Mouse (Mus musculus) MEL (cell line): ENCODE measurements around the gene Rprd1b. TPM values are rescaled to one million over a fixed set of nuclear protein-coding genes. Genes with fewer than 3 reads are reported as not detected.

Experiments
- DNase-seq: peaks from one replicate; pipeline ENCODE4 v3.0.0; 2011; ENCODE audit warnings: low read depth, low spot score
- H3K27ac ChIP-seq: 2 replicates; pipeline ENCODE4 v1.5.1; 2012; ENCODE audit warnings: low read depth, mild to moderate bottlenecking, control low read depth, low read length, moderate library complexity; ENCODE audit not compliant: control insufficient read depth
- H3K27me3 ChIP-seq, 2 experiments: fragments of 150-350 bp in 1 of 2; sonication (generic) in 1 of 2; 2 replicates each; pipeline ENCODE4 v1.6.1; 2012; ENCODE audit warnings: low read length in 2 of 2, mild to moderate bottlenecking in 2 of 2, improper control_type of control experiment in 1 of 2, moderate library complexity in 1 of 2; ENCODE audit not compliant: insufficient read depth in 2 of 2, control insufficient read depth in 1 of 2
- H3K36me3 ChIP-seq, 2 experiments: 2 replicates each; pipeline ENCODE4 v1.6.1; 2012 to 2014; ENCODE audit warnings: low read length in 2 of 2, improper control_type of control experiment in 1 of 2, inconsistent platforms in 1 of 2, mild to moderate bottlenecking in 1 of 2; ENCODE audit not compliant: insufficient read depth in 2 of 2, control insufficient read depth in 1 of 2
- H3K4me1 ChIP-seq, 2 experiments: fragments of 150-350 bp in 1 of 2; sonication (generic) in 1 of 2; 2 replicates each; pipeline ENCODE4 v1.6.1; 2012; ENCODE audit warnings: low read length in 2 of 2, improper control_type of control experiment in 1 of 2, mild to moderate bottlenecking in 1 of 2; ENCODE audit not compliant: insufficient read depth in 2 of 2, control insufficient read depth in 1 of 2
- H3K4me3 ChIP-seq, 2 experiments: fragments of 150-350 bp in 1 of 2; sonication (generic) in 1 of 2; 2 replicates each; pipeline ENCODE4 v1.5.1; 2012; ENCODE audit warnings: low read depth in 2 of 2, low read length in 2 of 2, mild to moderate bottlenecking in 2 of 2, moderate library complexity in 2 of 2, control low read depth in 1 of 2, improper control_type of control experiment in 1 of 2; ENCODE audit not compliant: control insufficient read depth in 1 of 2, insufficient read depth in 1 of 2
- H3K79me2 ChIP-seq: 2 replicates; pipeline ENCODE4 v1.6.1; 2012; ENCODE audit warnings: mild to moderate bottlenecking, low read length, moderate library complexity; ENCODE audit not compliant: control insufficient read depth, poor library complexity, insufficient read depth
- H3K9ac ChIP-seq: 2 replicates; pipeline ENCODE4 v1.6.1; 2012; ENCODE audit warnings: low read depth, mild to moderate bottlenecking, control low read depth, low read length, moderate library complexity; ENCODE audit not compliant: control insufficient read depth, poor library complexity, severe bottlenecking
- H3K9me3 ChIP-seq: fragments of 150-350 bp; sonication (generic); replicated peaks from 2 replicates; pipeline ENCODE4 v1.6.1; 2012; ENCODE audit warnings: mild to moderate bottlenecking, low read length, improper control_type of control experiment, moderate library complexity; ENCODE audit not compliant: insufficient read depth
- CHD1 ChIP-seq: IDR thresholded peaks from 2 replicates; pipeline ENCODE4 v1.6.1; 2012; ENCODE audit warnings: low read depth, mild to moderate bottlenecking, inconsistent platforms, low read length, improper control_type of control experiment
- CTCF ChIP-seq, 3 experiments: IDR thresholded peaks in 2 of 3; conservative IDR thresholded peaks in 1 of 3; 2 replicates each; pipeline ENCODE4 v1.5.1; 2011 to 2012; ENCODE audit warnings: low read length in 3 of 3, low read depth in 2 of 3, mild to moderate bottlenecking in 2 of 3, improper control_type of control experiment in 1 of 3, inconsistent platforms in 1 of 3, mixed read lengths in 1 of 3, moderate library complexity in 1 of 3; ENCODE audit not compliant: control insufficient read depth in 1 of 3, insufficient read depth in 1 of 3, poor library complexity in 1 of 3, severe bottlenecking in 1 of 3
- E2F4 ChIP-seq: IDR thresholded peaks from 2 replicates; pipeline ENCODE4 v1.6.1; 2011; ENCODE audit warnings: low read depth, low read length, improper control_type of control experiment, borderline replicate concordance
- ELF1 ChIP-seq: IDR thresholded peaks from 2 replicates; pipeline ENCODE4 v1.6.1; 2014; ENCODE audit warnings: low read depth, mild to moderate bottlenecking, inconsistent platforms, low read length, improper control_type of control experiment, moderate library complexity
- EP300 ChIP-seq, 2 experiments: IDR thresholded peaks; 2 replicates each; pipeline ENCODE4 v1.6.1; 2011; ENCODE audit warnings: improper control_type of control experiment in 2 of 2, low read length in 2 of 2, low read depth in 1 of 2, mild to moderate bottlenecking in 1 of 2
- ETS1 ChIP-seq: IDR thresholded peaks from 2 replicates; pipeline ENCODE4 v1.6.1; 2012; ENCODE audit warnings: low read depth, mild to moderate bottlenecking, inconsistent platforms, low read length, improper control_type of control experiment, moderate library complexity
- GABPA ChIP-seq: IDR thresholded peaks from 2 replicates; pipeline ENCODE4 v1.6.1; 2012; ENCODE audit warnings: low read depth, mild to moderate bottlenecking, inconsistent platforms, low read length, improper control_type of control experiment, moderate library complexity
- GATA1 ChIP-seq: IDR thresholded peaks from 2 replicates; pipeline ENCODE4 v1.6.1; 2011; ENCODE audit warnings: low read depth, low read length, improper control_type of control experiment
- HCFC1 ChIP-seq: IDR thresholded peaks from 2 replicates; pipeline ENCODE4 v1.6.1; 2012; ENCODE audit warnings: low read depth, mild to moderate bottlenecking, inconsistent platforms, low read length, improper control_type of control experiment, moderate library complexity
- JUND ChIP-seq: IDR thresholded peaks from 2 replicates; pipeline ENCODE4 v1.6.1; 2011; ENCODE audit warnings: low read depth, mild to moderate bottlenecking, improper control_type of control experiment, low read length
- KAT2A ChIP-seq: conservative IDR thresholded peaks from 2 replicates; pipeline ENCODE4 v1.6.1; 2012; ENCODE audit warnings: low read depth, low read length, improper control_type of control experiment, inconsistent platforms
- MAFK ChIP-seq: IDR thresholded peaks from 2 replicates; pipeline ENCODE4 v1.6.1; 2011; ENCODE audit warnings: low read depth, mild to moderate bottlenecking, low read length, improper control_type of control experiment, borderline replicate concordance
- MAX ChIP-seq: IDR thresholded peaks from 2 replicates; pipeline ENCODE4 v1.6.1; 2011; ENCODE audit warnings: low read length, improper control_type of control experiment
- MAZ ChIP-seq: IDR thresholded peaks from 2 replicates; pipeline ENCODE4 v1.6.1; 2012; ENCODE audit warnings: low read depth, mild to moderate bottlenecking, inconsistent platforms, low read length, improper control_type of control experiment
- MEF2A ChIP-seq: IDR thresholded peaks from 2 replicates; pipeline ENCODE4 v1.6.1; 2014; ENCODE audit warnings: low read depth, mild to moderate bottlenecking, inconsistent platforms, low read length, improper control_type of control experiment; ENCODE audit not compliant: poor library complexity, insufficient replicate concordance, severe bottlenecking; ENCODE audit errors: extremely low read depth
- MXI1 ChIP-seq: IDR thresholded peaks from 2 replicates; pipeline ENCODE4 v1.6.1; 2011; ENCODE audit warnings: mild to moderate bottlenecking, low read depth, low read length, improper control_type of control experiment
- MYB ChIP-seq: IDR thresholded peaks from 2 replicates; pipeline ENCODE4 v1.6.1; 2011; ENCODE audit warnings: mild to moderate bottlenecking, low read depth, low read length, improper control_type of control experiment
- MYC ChIP-seq: IDR thresholded peaks from 2 replicates; pipeline ENCODE4 v1.6.1; 2011; ENCODE audit warnings: low read depth, mild to moderate bottlenecking, low read length, improper control_type of control experiment, moderate library complexity
- NELFE ChIP-seq: IDR thresholded peaks from 2 replicates; pipeline ENCODE4 v1.6.1; 2011; ENCODE audit warnings: low read depth, low read length, improper control_type of control experiment
- NRF1 ChIP-seq: IDR thresholded peaks from 2 replicates; pipeline ENCODE4 v1.6.1; 2014; ENCODE audit warnings: low read depth, mild to moderate bottlenecking, inconsistent platforms, low read length, improper control_type of control experiment, moderate library complexity; ENCODE audit not compliant: poor library complexity, insufficient read depth, severe bottlenecking
- POLR2A ChIP-seq, 2 experiments: IDR thresholded peaks; 2 replicates each; pipeline ENCODE4 v1.6.1; 2011 to 2012; ENCODE audit warnings: low read length in 2 of 2, mild to moderate bottlenecking in 2 of 2, control low read depth in 1 of 2, improper control_type of control experiment in 1 of 2, low read depth in 1 of 2, moderate library complexity in 1 of 2; ENCODE audit not compliant: control insufficient read depth in 1 of 2, insufficient read depth in 1 of 2, poor library complexity in 1 of 2
- POLR2AphosphoS2 ChIP-seq: IDR thresholded peaks from 2 replicates; pipeline ENCODE4 v1.6.1; 2011; ENCODE audit warnings: low read length, improper control_type of control experiment
- POLR2AphosphoS5 ChIP-seq: IDR thresholded peaks from 2 replicates; pipeline ENCODE4 v1.6.1; 2012; ENCODE audit warnings: low read depth, borderline replicate concordance, mild to moderate bottlenecking, inconsistent platforms, low read length, moderate library complexity, mixed read lengths
- RAD21 ChIP-seq: IDR thresholded peaks from 2 replicates; pipeline ENCODE4 v1.6.1; 2011; ENCODE audit warnings: mild to moderate bottlenecking, low read depth, low read length, improper control_type of control experiment
- RCOR1 ChIP-seq: IDR thresholded peaks from 2 replicates; pipeline ENCODE4 v1.6.1; 2012; ENCODE audit warnings: low read depth, mild to moderate bottlenecking, inconsistent platforms, low read length, improper control_type of control experiment
- SIN3A ChIP-seq: IDR thresholded peaks from 2 replicates; pipeline ENCODE4 v1.6.1; 2012; ENCODE audit warnings: low read length, improper control_type of control experiment, inconsistent platforms
- SMC3 ChIP-seq: IDR thresholded peaks from 2 replicates; pipeline ENCODE4 v1.6.1; 2011; ENCODE audit warnings: low read depth, low read length, improper control_type of control experiment
- TAL1 ChIP-seq: IDR thresholded peaks from 2 replicates; pipeline ENCODE4 v1.6.1; 2012; ENCODE audit warnings: mild to moderate bottlenecking, inconsistent platforms, low read length, moderate library complexity, mixed read lengths
- TBP ChIP-seq: IDR thresholded peaks from 2 replicates; pipeline ENCODE4 v1.8.0; 2011; ENCODE audit warnings: low read depth, low read length, improper control_type of control experiment
- TCF12 ChIP-seq: IDR thresholded peaks from 2 replicates; pipeline ENCODE4 v1.6.1; 2014; ENCODE audit warnings: low read depth, mild to moderate bottlenecking, inconsistent platforms, low read length, improper control_type of control experiment, moderate library complexity
- UBTF ChIP-seq: IDR thresholded peaks from 2 replicates; pipeline ENCODE4 v1.6.1; 2012; ENCODE audit warnings: low read depth, mild to moderate bottlenecking, inconsistent platforms, low read length, improper control_type of control experiment, moderate library complexity, borderline replicate concordance; ENCODE audit not compliant: insufficient read depth
- USF1 ChIP-seq: IDR thresholded peaks from 2 replicates; pipeline ENCODE4 v1.6.1; 2014; ENCODE audit warnings: low read depth, mild to moderate bottlenecking, inconsistent platforms, low read length, improper control_type of control experiment, moderate library complexity
- USF2 ChIP-seq, 2 experiments: IDR thresholded peaks; 2 replicates each; pipeline ENCODE4 v1.6.1; 2011 to 2012; ENCODE audit warnings: improper control_type of control experiment in 2 of 2, low read length in 2 of 2, borderline replicate concordance in 1 of 2, inconsistent platforms in 1 of 2, low read depth in 1 of 2, mild to moderate bottlenecking in 1 of 2; ENCODE audit not compliant: insufficient read depth in 1 of 2
- ZC3H11A ChIP-seq: IDR thresholded peaks from 2 replicates; pipeline ENCODE4 v1.6.1; 2012; ENCODE audit warnings: low read depth, mild to moderate bottlenecking, inconsistent platforms, low read length, improper control_type of control experiment
- ZKSCAN1 ChIP-seq: IDR thresholded peaks from 2 replicates; pipeline ENCODE4 v1.6.1; 2012; ENCODE audit warnings: low read depth, mild to moderate bottlenecking, inconsistent platforms, low read length, improper control_type of control experiment, moderate library complexity
- ZNF384 ChIP-seq: IDR thresholded peaks from 2 replicates; pipeline ENCODE4 v1.6.1; 2012; ENCODE audit warnings: low read depth, mild to moderate bottlenecking, inconsistent platforms, low read length, improper control_type of control experiment
- polyA plus RNA-seq, 2 experiments: library from polyadenylated mRNA; stranded (reverse) in 1 of 2; unstranded in 1 of 2; fragments of >175 nt in 1 of 2; fragments of >200 nt in 1 of 2; gene quantifications; 2 replicates each; pipeline versions ENCODE4 v1.2.1 to v1.2.4; 2012; ENCODE audit warnings: low replicate concordance in 2 of 2, low read depth in 1 of 2; ENCODE audit not compliant: insufficient read length in 2 of 2, insufficient read depth in 1 of 2, missing spikeins in 1 of 2
- total RNA-seq: library from RNA; depleted of rRNA; stranded (reverse); fragments of 300-350 nt; gene quantifications from 2 replicates; pipeline ENCODE4 v1.2.3, GENCODE M21; 2012; rRNA removed

The Rprd1b gene
- 13.5 and 14.2 TPM in 2 replicates for total RNA-seq
- 10 to 100 TPM in 1 of 2 experiments, not detected in 1; 35.1 TPM for polyA plus RNA-seq

DNA sequence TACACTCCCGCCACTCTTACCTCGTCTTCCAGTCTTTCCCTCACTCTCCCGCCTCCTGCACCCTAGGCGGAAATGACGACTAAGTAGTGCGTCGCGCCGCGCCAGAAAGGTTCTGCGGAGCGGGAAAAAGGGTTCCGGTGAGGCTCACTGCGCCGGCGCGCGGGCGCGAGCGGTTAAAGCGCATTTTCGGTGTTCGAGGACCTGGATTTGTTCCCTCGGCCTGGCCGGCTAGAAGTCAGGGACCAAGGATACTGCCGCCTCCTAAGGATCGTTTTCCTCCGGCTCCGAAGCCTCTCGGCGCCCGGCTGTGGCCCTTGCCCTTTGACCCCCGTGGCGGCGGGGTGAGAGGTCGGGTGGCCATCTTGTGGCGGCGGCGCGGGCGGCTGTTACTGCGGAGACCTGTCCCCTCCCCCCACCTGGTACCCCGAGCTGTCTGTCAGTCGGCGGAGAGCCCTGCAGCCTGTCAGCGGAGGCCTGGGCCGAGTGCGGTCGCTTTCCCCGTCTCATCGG is at the start of gene Rprd1b, which contains the start of gene Tti1:
Rprd1b (plus strand) TSS at position 144 of the 510 bp plus-strand sequence.
Tti1 (minus strand) TSS at position 80 of the 510 bp plus-strand sequence.
- peak within 1 kb of the TSS; percentile 86 to 94 for H3K4me3 ChIP-seq
- H3K79me2 ChIP-seq: peaks cover 55% of the 10 kb centered on the region
- peak; percentile 96 for DNase-seq
- H3K9ac ChIP-seq: peak within 1 kb of the TSS; percentile 95
- peak within 1 kb of the TSS; percentile 87 for H3K27ac ChIP-seq
- no peaks in the 10 kb centered on the region for H3K9me3 ChIP-seq
- no peaks in the 10 kb centered on the region for H3K27me3 ChIP-seq
- H3K4me1 ChIP-seq: peaks cover 20 to 21% of the 10 kb centered on the region in 2 experiments
- peaks cover 0 to 31% of the 10 kb centered on the region in 2 experiments; a peak in 2 of 4 replicates for H3K36me3 ChIP-seq
- TF ChIP-seq RCOR1 (no peak), SIN3A (peak; percentile 92), E2F4 (peak; percentile 97), MEF2A (no peak), EP300 (IDR thresholded peaks at IDR 0.05; ENCODE audit: low read depth in 1 of 2, low read length in 2 of 2) (peak in 1 of 2 experiments; percentile 32; a peak in 1 of 4 replicates), MYC (no peak), KAT2A (peak; percentile 77), ZC3H11A (no peak), CTCF (IDR thresholded peaks at IDR 0.05 in 2 of 3, conservative IDR thresholded peaks at IDR 0.05 in 1 of 3; ENCODE audit: control insufficient read depth in 1 of 3, insufficient read depth in 1 of 3, low read depth in 2 of 3, low read length in 3 of 3, poor library complexity in 1 of 3, severe bottlenecking in 1 of 3) (no peak), TBP (peak; percentile 65), ELF1 (peak; percentile 78), JUND (no peak), MXI1 (peak; percentile 59; the same call in 1 of the 2 replicates), POLR2AphosphoS5 (no peak), MAZ (peak; percentile 68; the same call in 1 of the 2 replicates), ETS1 (0 out of 2 replicates have a peak, but pooled peaks have one; percentile 12), HCFC1 (peak; percentile 95), NRF1 (peak; percentile 95), CHD1 (no peak), NELFE (peak; percentile 74), USF1 (no peak), USF2 (IDR thresholded peaks at IDR 0.05; ENCODE audit: borderline replicate concordance in 1 of 2, insufficient read depth in 1 of 2, low read depth in 1 of 2, low read length in 2 of 2) (no peak), TCF12 (no peak), MAX (peak; percentile 76), GATA1 (no peak), ZKSCAN1 (no peak), MYB (peak; percentile 54), ZNF384 (no peak), UBTF (no peak), POLR2AphosphoS2 (peak; percentile 49; the same call in 1 of the 2 replicates), RAD21 (no peak), GABPA (no peak), TAL1 (no peak), POLR2A (IDR thresholded peaks at IDR 0.05; ENCODE audit: control insufficient read depth in 1 of 2, insufficient read depth in 1 of 2, low read depth in 1 of 2, low read length in 2 of 2, poor library complexity in 1 of 2) (peak; percentile 36 to 82; a peak in 2 of 4 replicates), SMC3 (no peak), MAFK (no peak)
